Mouse (Mus musculus) hindbrain, postnatal 0 days (tissue): Measurements from ENCODE around the gene Pwwp2a. TPM values are rescaled to one million over a fixed set of nuclear protein-coding genes. Genes with fewer than 3 reads are reported as not detected.

Experiments used
- ATAC-seq: fragments of 200-750 bp; cut with Nextera tagmentation; 2 replicates; pipeline ENCODE4 v1.8.0; 2017; ENCODE audit warnings: mild to moderate bottlenecking, moderate TSS enrichment, moderate library complexity
- DNase-seq: peaks from one replicate; pipeline ENCODE4 v3.0.0-alpha.2; 2015; ENCODE audit warnings: low spot score
- H3K27ac ChIP-seq: fragments of 300-500 bp; sonication (generic); 2 replicates; pipeline ENCODE4 v1.5.1; 2014; ENCODE audit warnings: mild to moderate bottlenecking
- H3K27me3 ChIP-seq: fragments of 300-500 bp; sonication (generic); 2 replicates; pipeline ENCODE4 v1.6.1; 2014; ENCODE audit warnings: low read length, mixed read lengths; ENCODE audit not compliant: insufficient read depth
- H3K36me3 ChIP-seq: fragments of 300-500 bp; sonication (generic); 2 replicates; pipeline ENCODE4 v1.6.1; 2014; ENCODE audit warnings: low read length, mixed read lengths; ENCODE audit not compliant: insufficient read depth
- H3K4me1 ChIP-seq: fragments of 300-500 bp; sonication (generic); 2 replicates; pipeline ENCODE4 v1.6.1; 2014; ENCODE audit warnings: antibody characterized with exemption, low read length, mixed read lengths; ENCODE audit not compliant: insufficient read depth
- H3K4me2 ChIP-seq: fragments of 300-500 bp; sonication (generic); 2 replicates; pipeline ENCODE4 v1.6.1; 2014; ENCODE audit warnings: low read depth, mild to moderate bottlenecking, low read length, moderate library complexity, mixed read lengths
- H3K4me3 ChIP-seq: fragments of 300-500 bp; sonication (generic); 2 replicates; pipeline ENCODE4 v1.5.1; 2014; ENCODE audit warnings: low read length
- H3K9ac ChIP-seq: fragments of 300-500 bp; sonication (generic); replicated peaks from 2 replicates; pipeline ENCODE4 v1.6.1; 2014; ENCODE audit warnings: mild to moderate bottlenecking, low read length, moderate library complexity, mixed read lengths
- H3K9me3 ChIP-seq: fragments of 300-500 bp; sonication (generic); 2 replicates; pipeline ENCODE4 v1.6.1; 2016; ENCODE audit warnings: low read length, mixed read lengths
- CTCF ChIP-seq: IDR thresholded peaks from 2 replicates; pipeline ENCODE4 v1.5.1; 2016; ENCODE audit warnings: antibody characterized with exemption, control low read depth, low read depth
- WGBS: fragments of 180-500 bp; shearing (Covaris S2); extraction: QIAGEN DNeasy Blood & Tissue Kit; methylation state at CpG from one replicate; pipeline ENCODE4 v1.1.7; 2014; 5-methylcytosine and 5-hydroxymethylcytosine counted together
- polyA plus RNA-seq: library from polyadenylated mRNA; unstranded; fragments of >200 nt; fragmentation: Nextera tagmentation; extraction: Ambion mirVana; gene quantifications from 2 replicates; pipeline ENCODE4 v1.2.1, GENCODE M21; 2015
- total RNA-seq: library from RNA; depleted of rRNA; stranded (reverse); fragments of >200 nt; gene quantifications from 2 replicates; pipeline ENCODE4 v1.2.3, GENCODE M21; 2014

Pwwp2a gene
- total and polyA plus RNA-seq, 2 experiments from 2014 or later = 19.4 to 25.4 TPM

GRCm38 (mm10) chr11:43708409-43708808, 26.6 kb downstream of the Pwwp2a start:
- ATAC-seq = no peak
- Histone ChIP-seq H3K27me3 (no peaks in the 10 kb centered on the region), H3K9ac (no peak overlapping the region), H3K36me3 (peaks cover 20% of the 10 kb centered on the region; the same call in 1 of the 2 replicates), H3K9me3 (no peaks in the 10 kb centered on the region), H3K4me3 (no peak overlapping the region), H3K4me1 (no peaks in the 10 kb centered on the region), H3K4me2 (no peak overlapping the region), H3K27ac (no peak overlapping the region)
- 90% methylated on average over 2 of the region's 2 CpGs for WGBS
- no peak for TF ChIP-seq CTCF
- no peak for DNase-seq

DNA sequence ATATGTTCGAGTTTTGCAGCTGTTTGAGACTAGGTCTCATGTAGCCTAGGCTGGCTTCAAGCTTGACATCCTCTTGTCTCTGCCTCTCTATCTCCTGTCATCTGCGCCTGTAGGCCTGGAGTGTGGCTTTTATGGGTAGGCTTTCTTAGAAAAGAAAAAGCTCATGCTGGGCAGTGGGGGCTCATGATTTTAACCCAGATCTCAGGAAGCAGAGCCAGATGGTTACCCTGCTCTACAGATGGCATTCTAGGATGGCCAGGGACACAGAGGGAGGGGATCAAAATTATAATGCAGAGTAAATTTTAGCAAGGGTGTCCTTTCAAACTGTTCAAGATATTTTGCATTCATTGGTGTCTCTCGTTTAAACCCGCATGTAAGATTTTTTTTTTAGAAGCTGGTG, 30.4 kb downstream of the Pwwp2a start:
- ATAC-seq (no peak), DNase-seq (no peak)
- H3K4me1 ChIP-seq = no peaks in the 10 kb centered on the region
- no peak for TF ChIP-seq CTCF
- 87% methylated on average over 4 of the region's 4 CpGs for WGBS
- no peak overlapping the region for H3K4me2 ChIP-seq
- H3K9me3 ChIP-seq = no peaks in the 10 kb centered on the region
- H3K36me3 ChIP-seq = peaks cover 4% of the 10 kb centered on the region; the same call in 1 of the 2 replicates
- H3K27me3 ChIP-seq = no peaks in the 10 kb centered on the region
- H3K4me3 ChIP-seq = no peak overlapping the region
- H3K27ac ChIP-seq = no peak overlapping the region
- no peak overlapping the region for H3K9ac ChIP-seq

DNA sequence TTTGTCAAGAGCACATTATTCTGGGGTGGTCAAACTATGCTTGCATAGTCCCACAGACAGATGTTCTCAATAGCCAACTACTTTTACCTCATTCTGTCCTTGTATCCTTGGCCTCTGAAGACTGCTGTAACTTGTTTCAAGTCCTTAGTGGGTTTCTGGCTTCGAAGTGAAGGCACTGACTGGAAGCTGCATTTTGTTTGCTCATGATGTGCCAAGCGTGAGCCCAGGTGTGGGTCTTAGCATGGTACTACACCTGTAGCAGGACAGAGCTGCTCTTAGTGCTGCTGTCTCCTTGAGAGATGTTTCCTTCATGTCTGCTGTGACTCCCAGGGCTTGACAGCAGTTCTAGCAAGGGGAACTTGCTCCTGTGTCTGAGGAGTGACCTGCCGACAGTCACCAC, 41.6 kb downstream of the Pwwp2a start:
- 88% methylated on average over 3 of the region's 3 CpGs for WGBS
- Histone ChIP-seq H3K27ac (no peak overlapping the region), H3K27me3 (no peaks in the 10 kb centered on the region), H3K36me3 (peaks cover 13% of the 10 kb centered on the region), H3K4me1 (no peaks in the 10 kb centered on the region), H3K9ac (no peak overlapping the region), H3K9me3 (no peaks in the 10 kb centered on the region), H3K4me3 (no peak overlapping the region), H3K4me2 (no peak overlapping the region)
- ATAC-seq (no peak), DNase-seq (no peak)
- TF ChIP-seq CTCF = no peak

DNA sequence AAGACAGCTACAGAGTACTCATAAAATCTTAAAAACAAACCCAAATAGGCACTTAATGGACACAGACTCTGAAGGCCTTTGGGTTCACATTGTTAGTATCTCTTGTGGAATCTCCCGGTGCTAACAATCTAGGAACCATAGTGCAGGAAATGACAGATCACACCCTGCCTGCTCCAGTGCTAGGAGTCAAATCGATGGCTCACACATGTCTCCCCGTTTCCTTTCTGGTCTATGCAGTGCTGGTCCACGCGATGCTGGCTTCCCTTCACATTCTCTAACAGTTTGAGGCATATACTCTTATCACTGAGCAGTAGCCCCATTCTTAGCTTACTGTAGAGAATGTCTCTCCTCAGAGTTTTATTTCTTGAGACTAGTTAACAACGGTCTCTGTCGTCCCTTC, 46.0 kb downstream of the Pwwp2a start:
- 85% methylated on average over 7 of the region's 7 CpGs for WGBS
- DNase-seq (no peak), ATAC-seq (no peak)
- Histone ChIP-seq H3K9me3 (no peaks in the 10 kb centered on the region), H3K27me3 (no peaks in the 10 kb centered on the region), H3K27ac (no peak overlapping the region), H3K4me3 (no peak overlapping the region), H3K36me3 (peaks cover 29% of the 10 kb centered on the region), H3K4me1 (no peaks in the 10 kb centered on the region), H3K9ac (no peak overlapping the region), H3K4me2 (no peak overlapping the region)
- TF ChIP-seq CTCF = no peak

DNA sequence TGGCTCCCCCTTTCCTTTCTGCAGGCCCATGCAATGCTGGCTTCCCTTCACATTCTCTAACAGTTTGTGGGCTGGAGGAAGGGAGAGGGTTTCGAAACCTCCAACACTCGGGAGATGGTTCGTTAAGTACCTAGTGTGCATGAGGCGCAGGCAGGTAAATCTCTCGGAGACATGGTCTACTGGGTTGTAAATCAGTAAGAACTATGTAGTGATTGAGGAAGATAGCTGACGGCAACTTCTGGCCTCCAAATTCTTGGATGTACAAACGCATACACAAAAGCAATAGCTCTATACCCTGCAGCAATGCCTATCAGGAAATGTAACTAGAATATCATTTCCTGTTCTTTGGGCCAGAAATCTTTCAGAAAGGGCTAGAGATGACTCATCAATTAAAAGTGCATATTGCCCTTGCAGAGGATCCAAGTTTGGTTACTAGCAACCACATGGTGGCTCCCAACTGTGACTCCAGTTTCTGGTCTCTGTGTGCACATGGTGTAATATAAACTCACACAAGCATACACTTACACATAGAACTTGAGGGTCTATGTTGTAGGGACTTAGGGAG, 47.0 kb downstream of the Pwwp2a start:
- H3K27ac ChIP-seq = no peak overlapping the region
- H3K36me3 ChIP-seq = peaks cover 38% of the 10 kb centered on the region
- no peak overlapping the region for H3K4me3 ChIP-seq
- no peak overlapping the region for H3K4me2 ChIP-seq
- no peak overlapping the region for H3K9ac ChIP-seq
- H3K4me1 ChIP-seq = no peaks in the 10 kb centered on the region
- H3K27me3 ChIP-seq = no peaks in the 10 kb centered on the region
- DNase-seq (no peak), ATAC-seq (no peak)
- no peaks in the 10 kb centered on the region for H3K9me3 ChIP-seq
- 88% methylated on average over 7 of the region's 7 CpGs for WGBS
- TF ChIP-seq CTCF = no peak; the same call in 1 of the 2 replicates

DNA sequence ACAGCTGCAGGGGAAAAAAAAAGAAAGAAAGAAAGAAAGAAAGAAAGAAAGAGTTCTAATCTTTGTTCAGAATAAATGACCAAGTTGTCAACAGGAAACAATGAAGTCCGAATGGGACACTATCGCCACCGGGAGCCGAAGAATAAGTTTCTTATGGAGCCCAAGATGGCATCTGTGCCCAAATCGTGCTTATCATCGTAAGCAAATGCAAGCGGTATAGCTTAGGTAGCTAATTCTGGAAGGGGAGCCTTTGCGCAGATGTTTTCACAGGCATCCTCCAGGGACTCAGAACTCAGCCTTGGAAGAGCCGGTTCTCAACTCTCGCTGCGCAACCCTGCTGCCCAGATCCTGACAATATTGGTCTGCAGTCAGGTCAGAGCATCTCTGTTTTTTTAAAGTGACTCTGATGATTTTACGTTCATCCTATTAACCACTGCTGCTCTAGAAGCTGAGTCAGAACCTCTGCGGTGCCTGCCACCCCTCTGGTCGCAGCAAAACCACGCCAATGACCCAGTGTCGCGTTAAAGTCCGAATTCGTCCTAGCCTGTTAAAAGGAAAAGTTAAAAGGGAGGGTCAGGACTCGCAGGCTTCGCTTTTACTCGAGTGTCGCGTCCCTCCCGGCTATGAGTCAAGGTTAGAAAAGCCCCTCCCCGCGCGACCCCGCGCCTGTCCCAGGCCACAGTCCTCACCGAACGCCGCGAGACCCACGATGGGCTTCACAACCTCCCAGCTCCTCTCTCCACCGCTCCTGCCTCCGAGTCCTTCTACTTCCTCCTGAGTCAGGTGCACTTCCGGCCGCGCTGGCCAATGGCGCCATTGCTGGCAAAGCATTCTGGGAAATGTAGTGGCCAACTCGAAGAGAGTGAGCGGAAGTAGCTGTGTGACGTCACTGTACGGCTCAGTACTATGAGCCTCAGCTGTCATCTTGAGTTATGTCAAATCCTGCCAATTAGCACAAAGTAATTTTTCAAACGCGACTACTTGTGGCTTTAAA, 65.7 kb downstream of the Pwwp2a start, which contains the start of gene Ttc1:
TSS of gene Ttc1 (minus strand) at position 776 of the 994 bp plus-strand sequence.
- Histone ChIP-seq H3K4me3 (peak within 1 kb of the TSS; percentile 75), H3K4me2 (peak within 1 kb of the TSS; percentile 95), H3K9ac (peak within 1 kb of the TSS; percentile 78), H3K9me3 (no peaks in the 10 kb centered on the region), H3K36me3 (peaks cover 23% of the 10 kb centered on the region), H3K27ac (peak within 1 kb of the TSS; percentile 61; the same call in 1 of the 2 replicates), H3K27me3 (no peaks in the 10 kb centered on the region), H3K4me1 (peaks cover 7% of the 10 kb centered on the region; the same call in 1 of the 2 replicates)
- DNase-seq (peak; percentile 99), ATAC-seq (peak; percentile 100)
- 3% methylated on average over 47 of the region's 47 CpGs for WGBS
- no peak for TF ChIP-seq CTCF
